In the genomic region with DNA sequence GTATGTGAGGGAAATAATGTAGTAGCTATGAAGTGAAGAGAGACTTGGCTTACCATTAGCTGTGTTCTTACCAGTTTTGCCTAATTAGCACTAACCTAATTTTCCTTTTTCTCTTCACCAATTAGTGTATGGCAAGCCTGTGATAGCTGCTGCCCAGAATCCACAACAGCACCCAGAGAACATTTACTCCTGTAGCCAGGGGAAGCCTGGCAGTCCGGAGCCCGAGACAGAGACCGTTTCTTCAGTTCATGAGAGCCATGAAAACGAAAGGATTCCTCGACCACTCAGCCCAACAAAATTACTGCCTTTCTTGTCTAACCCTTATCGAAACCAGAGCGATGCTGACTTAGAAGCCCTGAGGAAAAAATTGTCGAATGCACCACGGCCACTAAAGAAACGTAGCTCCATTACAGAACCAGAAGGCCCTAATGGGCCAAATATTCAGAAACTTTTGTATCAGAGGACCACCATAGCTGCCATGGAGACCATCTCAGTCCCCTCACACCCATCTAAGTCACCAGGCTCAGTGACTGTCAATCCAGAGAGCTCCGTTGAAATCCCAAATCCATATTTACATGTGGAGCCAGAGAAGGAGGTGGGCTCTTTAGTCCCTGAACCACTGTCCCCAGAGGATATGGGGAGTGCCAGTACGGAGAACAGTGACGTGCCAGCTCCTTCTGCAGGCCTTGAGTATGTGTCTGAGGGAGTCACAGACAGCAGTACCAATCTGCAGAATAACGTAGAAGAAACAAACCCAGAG, we compare ENCODE assay signal across 24 mouse cellular contexts.
"Had no signal": no experiment of that assay in that cellular context is flagged by ENCODE, and none has a peak within 500 bp of the region (broad histone marks: within the 10 kb centered on the region; RNA-seq: fewer than 3 reads in every experiment).

No protein-coding gene starts in this region.

- H3K4me1 ChIP-seq: hindbrain, embryonic 13.5 days; hindbrain, embryonic 15.5 days; limb, embryonic 13.5 days; limb, embryonic 15.5 days; liver, embryonic 12.5 days had no signal

- H3K27ac ChIP-seq: heart, embryonic 10.5 days; hindbrain, embryonic 13.5 days; hindbrain, embryonic 15.5 days; hindbrain, postnatal 0 days; kidney, embryonic 15.5 days; kidney, postnatal 0 days; limb, embryonic 13.5 days; limb, embryonic 15.5 days; liver, embryonic 12.5 days; liver, embryonic 14.5 days had no signal

- H3K27me3 ChIP-seq: heart, embryonic 12.5 days; hindbrain, embryonic 13.5 days; hindbrain, embryonic 15.5 days; kidney, embryonic 15.5 days; limb, embryonic 13.5 days; limb, embryonic 15.5 days; liver, embryonic 12.5 days had no signal

- DNase-seq: gastrocnemius, postnatal 14 days; gastrocnemius, postnatal 36 days; heart, adult 18-20 months; heart, postnatal 10 days; kidney, adult 11 months; kidney, adult 2 months; kidney, adult 9 months; kidney, postnatal 14 days; kidney, postnatal 36 days; layer of hippocampus, adult 9-11 months; layer of hippocampus, postnatal 36 days; left cerebral cortex, postnatal 4 days had no signal

- H3K4me2 ChIP-seq: heart, embryonic 12.5 days; hindbrain, embryonic 13.5 days; hindbrain, embryonic 15.5 days; kidney, embryonic 15.5 days; limb, embryonic 13.5 days; limb, embryonic 15.5 days; liver, embryonic 12.5 days had no signal

- H3K4me3 ChIP-seq: heart, embryonic 10.5 days; heart, embryonic 12.5 days; hindbrain, embryonic 13.5 days; hindbrain, embryonic 15.5 days; kidney, embryonic 15.5 days; limb, embryonic 13.5 days; limb, embryonic 15.5 days; liver, embryonic 12.5 days had no signal

- ATAC-seq: hindbrain, postnatal 0 days; intestine, embryonic 16.5 days; liver, embryonic 12.5 days had no signal

- H3K9me3 ChIP-seq: heart, embryonic 10.5 days; heart, embryonic 12.5 days; hindbrain, embryonic 13.5 days; hindbrain, embryonic 15.5 days; kidney, embryonic 15.5 days; limb, embryonic 13.5 days; limb, embryonic 15.5 days; liver, embryonic 12.5 days had no signal

- H3K9ac ChIP-seq: heart, embryonic 12.5 days; hindbrain, embryonic 13.5 days; hindbrain, embryonic 15.5 days; kidney, embryonic 15.5 days; limb, embryonic 13.5 days; limb, embryonic 15.5 days; liver, embryonic 12.5 days; liver, embryonic 14.5 days had no signal
